Mouse (Mus musculus): ENCODE results near the gene Tmem125.

The Tmem125 gene

GRCm38 (mm10) chr4:118543592-118544260 lies at the start of gene Tmem125:
Gene Tmem125, minus strand, starts transcription at chr4:118544044.
- DNase-seq (ENCODE audit: low spot score in 2 of 2) = no peak

- DNase-seq (ENCODE audit: low spot score in 2 of 2) = no peak
These were observed 45.9 kb upstream of the Tmem125 start for GRCm38 (mm10) chr4:118589733-118590130.

GRCm38 (mm10) chr4:118589053-118589732 lies 45.3 kb upstream of the Tmem125 start:
- DNase-seq (ENCODE audit: low spot score in 2 of 2) = no peak

GRCm38 (mm10) chr4:118582629-118583028 lies 38.8 kb upstream of the Tmem125 start:
- no peak for DNase-seq (ENCODE audit: low spot score in 2 of 2)

- DNase-seq (ENCODE audit: low spot score in 2 of 2) = no peak
These were observed 37.7 kb upstream of the Tmem125 start for GRCm38 (mm10) chr4:118581508-118581907.

GRCm38 (mm10) chr4:118579313-118579712 lies 35.5 kb upstream of the Tmem125 start:
- peak in 1 of 2 experiments; percentile 20 for DNase-seq (ENCODE audit: low spot score in 2 of 2)

GRCm38 (mm10) chr4:118576097-118576496 lies 32.3 kb upstream of the Tmem125 start:
- peak; percentile 51 to 69 for DNase-seq (ENCODE audit: low spot score in 2 of 2)

- no peak for DNase-seq (ENCODE audit: low spot score in 2 of 2)
These were observed 27.6 kb upstream of the Tmem125 start for GRCm38 (mm10) chr4:118571441-118571840.

- no peak for DNase-seq (ENCODE audit: low spot score in 2 of 2)
These were observed 25.5 kb upstream of the Tmem125 start for GRCm38 (mm10) chr4:118569320-118569719.

GRCm38 (mm10) chr4:118568709-118569108 lies 24.9 kb upstream of the Tmem125 start:
- peak; percentile 24 to 41 for DNase-seq (ENCODE audit: low spot score in 2 of 2)

GRCm38 (mm10) chr4:118566161-118566676 lies 22.4 kb upstream of the Tmem125 start:
- DNase-seq (ENCODE audit: low spot score in 2 of 2) = no peak

- no peak for DNase-seq (ENCODE audit: low spot score in 2 of 2)
These were observed 21.1 kb upstream of the Tmem125 start for GRCm38 (mm10) chr4:118564926-118565279.

GRCm38 (mm10) chr4:118564062-118564925 lies 20.4 kb upstream of the Tmem125 start:
- DNase-seq (ENCODE audit: low spot score in 2 of 2) = no peak

- DNase-seq (ENCODE audit: low spot score in 2 of 2) = no peak
These were observed 9.3 kb upstream of the Tmem125 start for GRCm38 (mm10) chr4:118553039-118553649.

GRCm38 (mm10) chr4:118548130-118548480 lies 4.3 kb upstream of the Tmem125 start:
- peak; percentile 30 to 37 for DNase-seq (ENCODE audit: low spot score in 2 of 2)

- DNase-seq (ENCODE audit: low spot score in 2 of 2) = peak; percentile 64 to 81
These were observed 3.7 kb upstream of the Tmem125 start for GRCm38 (mm10) chr4:118547424-118548129.

- DNase-seq (ENCODE audit: low spot score in 2 of 2) = no peak
These were observed 740 bp upstream of the Tmem125 start for GRCm38 (mm10) chr4:118544441-118545127.

GRCm38 (mm10) chr4:118543158-118543530 lies 700 bp downstream of the Tmem125 start:
- no peak for DNase-seq (ENCODE audit: low spot score in 2 of 2)

- no peak for DNase-seq (ENCODE audit: low spot score in 2 of 2)
These were observed 1.2 kb downstream of the Tmem125 start for GRCm38 (mm10) chr4:118542510-118543157.

- no peak for DNase-seq (ENCODE audit: low spot score in 2 of 2)
These were observed 3.9 kb downstream of the Tmem125 start for GRCm38 (mm10) chr4:118539904-118540303.

Data from spleen, postnatal 14 days (tissue).